Mouse (Mus musculus) adrenal gland, postnatal 14 days (tissue): ENCODE measurements around the gene Npr3. TPM values are rescaled to one million over a fixed set of nuclear protein-coding genes. Genes with fewer than 3 reads are reported as not detected.
A peak's percentile ranks its signal among the peaks of the same experiment; 100 is the strongest.
"Not testable (repeated sequence)": the region's sequence is repeated elsewhere in the genome, so short reads cannot be mapped to it uniquely, and the experiment has no call there.

Source experiments
- DNase-seq: peaks from one replicate; pipeline ENCODE4 v3.0.0; 2021; ENCODE audit warnings: mixed read lengths
- total RNA-seq: library from RNA; stranded (reverse); gene quantifications from 2 replicates; pipeline ENCODE4 v1.2.3, GENCODE M21; 2021

Gene Npr3
- total RNA-seq, 1 experiment from 2014 or later = 51.8 TPM

DNA sequence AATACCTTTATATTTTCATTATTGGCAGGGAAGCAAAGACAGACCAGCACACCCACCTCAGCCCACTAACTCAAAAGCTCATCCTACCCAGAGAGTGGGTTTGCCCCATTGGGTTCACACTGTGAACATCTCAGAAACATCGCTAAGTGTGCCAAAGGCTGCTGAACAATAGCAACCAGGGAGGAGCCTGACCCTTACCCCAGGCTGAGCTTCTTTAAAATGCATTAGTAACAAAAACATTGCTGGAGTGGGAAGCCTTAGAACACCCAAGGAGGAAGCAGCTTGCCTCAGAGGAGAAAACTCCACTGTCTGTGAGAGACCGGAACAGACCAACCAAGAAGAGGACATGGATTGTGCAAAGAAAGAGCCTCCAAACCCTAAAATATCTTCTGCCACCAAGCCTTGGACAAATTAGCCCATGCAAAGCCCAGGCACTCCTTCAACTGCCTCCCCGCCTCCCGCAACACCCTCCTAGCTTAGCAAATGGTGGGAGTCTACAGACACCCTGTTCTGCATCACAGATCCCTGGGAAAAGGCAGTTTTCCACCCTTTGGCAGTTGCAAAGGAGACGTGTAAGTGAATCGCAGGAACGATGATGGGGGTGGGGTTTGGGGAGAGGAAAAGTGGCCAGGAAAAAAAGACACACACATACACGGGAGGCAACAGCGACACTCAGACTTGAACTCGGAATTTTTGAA, 24.4 kb downstream of the Npr3 start:
- no peak for DNase-seq

DNA sequence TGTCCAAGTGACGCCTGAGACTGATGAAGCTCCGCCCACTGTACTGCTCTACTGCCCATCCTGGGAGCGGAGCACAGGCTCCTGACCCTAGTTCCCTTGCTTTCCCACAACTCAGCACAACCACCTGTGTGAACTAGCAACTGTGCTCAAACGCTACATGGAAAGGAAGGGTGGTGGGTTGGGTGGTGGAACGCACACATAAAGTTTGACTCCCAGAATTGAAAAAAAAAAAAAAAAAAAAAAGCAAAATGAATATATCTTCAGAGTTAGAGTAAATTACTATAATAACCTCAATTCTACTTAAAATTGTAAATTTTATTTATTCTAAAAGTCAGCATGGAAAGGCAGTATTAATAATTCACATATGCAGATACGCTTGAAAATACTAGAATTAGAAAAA, 25.3 kb downstream of the Npr3 start:
- DNase-seq = no peak

- no peak for DNase-seq
Measured at GRCm38 (mm10) chr15:11878334-11878733, 28.8 kb downstream of the Npr3 start.

DNA sequence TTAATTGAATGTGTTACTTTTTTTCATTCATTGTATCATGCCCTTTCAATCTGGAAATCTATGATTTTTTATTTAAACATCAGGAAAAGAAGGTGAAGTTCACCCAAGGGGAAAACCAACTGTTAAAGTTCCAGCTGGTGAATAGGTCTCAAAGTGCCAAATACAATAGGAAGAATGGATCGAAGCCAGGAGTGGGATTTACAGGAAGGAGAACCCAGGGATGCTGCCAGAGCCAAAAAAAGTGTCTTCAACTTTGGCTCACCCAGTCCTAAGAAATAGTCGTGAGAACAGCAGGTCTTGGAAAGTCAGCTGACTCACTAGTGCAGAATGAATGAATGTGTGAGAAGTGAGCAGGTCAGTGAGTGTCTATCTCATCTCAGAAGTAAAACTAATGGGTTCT, 29.8 kb downstream of the Npr3 start:
- no peak for DNase-seq

DNA sequence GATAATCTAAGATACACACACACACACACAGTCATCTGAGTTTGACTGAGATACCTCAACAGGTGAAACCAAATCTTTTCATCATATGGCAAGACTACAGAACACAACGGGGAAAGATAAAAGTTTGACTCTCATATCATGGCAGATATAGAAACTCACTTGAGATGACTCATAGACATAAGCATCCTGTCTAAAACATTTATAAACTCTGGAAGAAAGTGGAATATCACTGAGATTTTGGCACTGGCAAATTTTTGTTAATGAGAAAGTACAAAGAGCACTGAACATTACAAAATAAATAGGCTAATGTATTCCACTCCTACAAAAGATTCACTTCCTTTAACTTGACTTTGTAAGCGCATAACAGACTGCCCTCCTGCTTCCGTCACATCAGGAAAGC, 40.2 kb downstream of the Npr3 start:
- DNase-seq = no peak

- DNase-seq = no peak
Measured at GRCm38 (mm10) chr15:11863540-11863818, 43.6 kb downstream of the Npr3 start.

DNA sequence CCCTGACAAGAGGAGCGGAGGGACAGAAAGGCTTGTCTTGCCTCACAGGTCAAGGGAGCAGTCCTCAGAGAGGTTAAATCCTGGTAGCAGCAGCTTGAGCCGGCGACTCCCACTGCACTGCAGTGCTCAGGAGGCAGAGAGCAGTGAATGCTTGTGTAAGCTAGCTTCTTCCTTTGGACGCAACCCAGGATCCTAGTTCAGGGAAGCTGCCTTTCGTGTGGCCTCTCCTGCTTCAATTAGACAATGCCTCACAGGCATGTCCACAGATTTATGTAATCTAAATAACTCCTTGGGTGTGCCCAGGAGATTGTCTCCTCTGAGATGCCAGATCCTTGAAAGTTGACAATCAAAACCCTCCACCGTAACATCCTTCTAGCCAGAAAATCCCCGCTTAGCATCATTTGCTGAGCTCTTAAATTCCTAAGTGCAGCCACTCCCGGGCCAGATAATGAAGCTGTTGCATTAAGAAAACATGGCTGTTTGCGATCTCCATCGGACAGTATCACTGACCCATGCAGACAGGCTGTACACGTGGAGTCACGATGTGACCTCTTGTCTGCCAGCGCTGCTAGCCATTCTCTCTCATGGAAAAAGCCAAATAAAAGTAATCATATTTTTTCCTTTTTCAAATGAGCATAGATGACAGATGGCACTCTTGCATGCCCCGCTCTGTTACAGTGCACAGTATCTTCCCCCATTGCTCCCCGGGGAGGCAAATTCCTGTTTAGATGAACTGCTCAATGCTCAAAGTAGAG, 44.1 kb downstream of the Npr3 start:
- DNase-seq = no peak

GRCm38 (mm10) chr15:11862253-11862652, 44.8 kb downstream of the Npr3 start:
- DNase-seq = no peak

DNA sequence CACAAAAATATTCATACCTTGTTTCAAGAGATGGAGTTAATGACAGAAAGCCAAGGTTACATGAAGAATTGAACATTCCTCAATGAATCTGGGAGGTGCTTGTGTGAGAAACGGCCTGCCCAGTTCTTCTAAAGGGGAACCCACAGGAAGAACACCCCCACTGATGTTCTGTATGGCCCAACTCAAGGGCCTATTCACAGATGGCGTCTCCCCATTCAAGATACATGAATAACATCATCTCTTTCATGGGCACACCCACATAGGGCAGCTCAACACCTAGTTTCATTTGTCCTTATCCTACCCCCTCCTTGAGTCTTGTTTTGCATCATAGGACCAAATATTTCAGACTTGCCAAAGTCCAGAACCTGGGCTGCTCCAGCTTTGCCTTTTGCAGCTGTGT, 46.8 kb downstream of the Npr3 start:
- DNase-seq = no peak

GRCm38 (mm10) chr15:11859829-11860228, 47.3 kb downstream of the Npr3 start:
- no peak for DNase-seq

DNA sequence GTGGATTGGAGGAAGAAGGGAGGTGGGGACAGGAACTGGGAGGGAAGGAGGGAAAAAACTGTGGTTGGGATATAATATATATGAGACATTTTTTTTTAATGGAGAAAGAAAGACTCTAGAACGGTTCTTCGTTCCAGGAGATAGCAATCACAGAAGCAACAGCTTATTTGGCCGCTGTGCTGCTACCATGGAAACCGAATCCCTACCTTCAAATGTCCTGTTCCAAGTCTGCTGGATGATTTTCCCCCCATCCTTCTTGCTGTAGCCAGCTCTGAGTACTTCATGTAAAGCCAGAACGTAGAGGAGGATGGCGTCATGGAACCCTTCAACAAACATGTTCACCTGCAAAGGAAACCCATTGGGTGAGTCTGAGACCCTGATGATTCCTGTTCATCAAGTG, 48.7 kb downstream of the Npr3 start:
- DNase-seq = no peak

DNA sequence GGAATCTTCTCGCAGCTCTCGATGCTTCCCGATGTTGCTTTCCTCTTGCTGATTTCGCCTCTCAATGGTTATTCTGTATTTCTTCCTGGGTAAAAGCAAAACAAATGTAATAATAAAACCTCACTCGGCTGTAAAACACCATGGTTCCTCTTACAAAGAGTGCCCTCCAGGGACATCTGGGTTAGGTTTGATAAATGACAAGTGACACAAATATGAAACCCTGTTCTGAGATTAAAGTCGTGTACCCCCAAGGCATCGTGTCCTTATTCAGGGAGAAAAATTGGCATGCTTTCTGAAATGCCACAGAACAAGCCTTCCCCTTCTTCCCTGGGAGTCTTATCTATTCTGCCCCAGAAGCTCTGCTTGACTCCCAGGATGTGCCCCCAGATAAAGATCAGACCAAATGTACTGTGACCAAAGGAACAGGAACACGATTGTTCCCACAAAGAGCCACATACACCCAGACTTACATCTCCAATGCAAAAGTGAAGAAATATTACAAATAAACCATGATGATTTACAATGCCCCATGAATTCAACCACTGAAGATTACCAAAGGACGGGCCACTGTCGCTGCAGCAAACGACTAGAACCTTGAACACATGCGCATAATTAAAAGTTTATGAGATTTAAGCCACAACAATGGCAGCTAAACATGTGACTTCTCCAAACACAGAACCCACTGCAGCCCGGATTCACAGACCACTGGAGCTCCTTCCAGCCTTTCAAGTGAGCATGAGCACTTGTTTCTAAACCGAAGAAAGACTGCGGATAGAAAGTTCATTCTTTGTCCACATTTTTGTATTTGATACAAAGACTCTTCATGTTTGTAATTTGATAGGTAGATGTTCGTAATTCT, 61.7 kb downstream of the Npr3 start:
- DNase-seq = no peak

GRCm38 (mm10) chr15:11844115-11844514, 63.0 kb downstream of the Npr3 start:
- DNase-seq = no peak

DNA sequence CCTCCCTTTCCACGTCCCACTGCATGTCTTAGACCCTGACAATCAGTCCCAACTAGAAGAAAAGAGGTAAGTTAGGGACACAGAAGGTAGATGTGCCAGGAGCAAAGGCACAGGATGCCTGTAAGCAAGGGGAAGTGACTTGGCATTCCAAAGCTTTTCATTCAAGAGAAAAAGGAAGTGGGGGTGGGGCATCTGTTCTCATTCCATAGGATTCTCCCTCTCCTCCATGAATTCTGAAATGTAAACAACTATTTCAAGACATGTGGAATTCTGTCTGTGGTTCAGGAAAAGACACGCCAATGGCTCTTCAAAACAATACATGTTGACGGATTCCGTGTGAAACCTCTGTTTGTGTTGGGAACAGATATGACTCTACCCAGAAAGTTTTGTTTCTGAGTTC, 65.3 kb downstream of the Npr3 start:
- DNase-seq = no peak

DNA sequence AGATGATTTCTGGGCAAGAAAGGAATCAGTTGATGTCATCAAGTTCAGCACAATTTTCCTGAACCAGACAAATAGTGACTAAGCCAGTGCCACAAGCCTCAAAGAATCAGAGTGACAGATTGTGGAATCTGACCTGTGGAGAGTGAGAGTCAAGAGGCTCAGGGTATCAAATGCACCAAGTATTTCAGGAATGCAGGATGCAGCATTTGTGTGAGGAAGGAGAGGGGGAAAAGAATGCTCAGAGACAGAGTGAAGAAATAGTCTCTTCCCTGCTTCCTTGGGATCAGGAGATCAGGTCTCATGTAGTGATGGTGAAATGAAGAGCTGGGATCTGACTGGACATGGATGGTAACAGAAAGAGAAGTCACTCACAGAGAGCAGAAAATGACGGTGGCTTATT, 71.2 kb downstream of the Npr3 start:
- DNase-seq = no peak

- DNase-seq = not testable (repeated sequence)
Measured at GRCm38 (mm10) chr15:11822347-11822746, 84.7 kb downstream of the Npr3 start.

DNA sequence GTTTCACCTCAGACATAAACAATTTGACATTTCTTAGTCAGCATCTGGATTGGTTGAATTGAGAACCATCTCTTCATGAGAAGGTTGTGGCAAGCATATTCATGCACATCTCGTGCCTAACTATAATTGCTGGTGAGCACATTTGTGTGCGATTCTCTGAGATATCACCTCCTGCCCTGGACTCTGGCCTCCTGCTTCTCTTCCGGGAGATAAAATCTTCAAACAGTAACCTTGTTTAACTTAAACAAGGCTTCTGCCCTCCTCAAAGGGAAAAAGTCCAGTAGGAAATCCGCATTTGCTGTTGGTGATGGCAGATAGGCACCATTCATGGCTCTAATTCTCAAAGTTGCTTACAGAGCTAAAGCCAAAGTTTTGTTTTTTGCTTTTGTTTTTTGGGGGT, 91.5 kb downstream of the Npr3 start:
- no peak for DNase-seq

GRCm38 (mm10) chr15:11803576-11803975, 103.5 kb downstream of the Npr3 start:
- DNase-seq = peak; percentile 26

- peak; percentile 85 for DNase-seq
Measured at GRCm38 (mm10) chr15:11801863-11802722, 105.0 kb downstream of the Npr3 start.

DNA sequence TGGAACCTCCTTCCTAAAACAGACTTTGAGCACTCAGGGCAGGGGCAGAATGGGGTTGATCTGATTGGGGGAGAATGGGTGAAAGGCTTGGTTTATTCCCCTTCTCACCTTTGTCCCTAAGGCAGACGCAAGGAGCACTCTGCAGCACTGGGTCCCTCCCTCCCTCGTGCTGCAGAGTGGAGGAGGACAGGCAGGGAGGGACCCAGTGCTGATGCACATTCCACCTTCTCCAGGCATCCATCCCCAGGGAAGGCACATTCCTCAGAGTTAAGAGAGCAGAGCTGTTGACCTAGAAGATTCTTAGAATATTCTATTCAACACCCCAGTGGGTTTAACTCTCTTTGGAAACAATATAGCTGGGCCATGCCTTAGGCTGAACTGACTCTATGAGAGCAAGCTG, 112.5 kb downstream of the Npr3 start:
- DNase-seq = no peak
